Mouse (Mus musculus) right cerebral cortex, adult 18-20 months (tissue): ENCODE results near the gene 4933417A18Rik.
"Not testable (repeated sequence)": the region's sequence is repeated elsewhere in the genome, so short reads cannot be mapped to it uniquely, and the experiment has no call there.

ENCODE experiments used
- DNase-seq: peaks from one replicate; pipeline ENCODE4 v3.0.0; 2022; ENCODE audit warnings: mixed read lengths

Gene 4933417A18Rik

DNA sequence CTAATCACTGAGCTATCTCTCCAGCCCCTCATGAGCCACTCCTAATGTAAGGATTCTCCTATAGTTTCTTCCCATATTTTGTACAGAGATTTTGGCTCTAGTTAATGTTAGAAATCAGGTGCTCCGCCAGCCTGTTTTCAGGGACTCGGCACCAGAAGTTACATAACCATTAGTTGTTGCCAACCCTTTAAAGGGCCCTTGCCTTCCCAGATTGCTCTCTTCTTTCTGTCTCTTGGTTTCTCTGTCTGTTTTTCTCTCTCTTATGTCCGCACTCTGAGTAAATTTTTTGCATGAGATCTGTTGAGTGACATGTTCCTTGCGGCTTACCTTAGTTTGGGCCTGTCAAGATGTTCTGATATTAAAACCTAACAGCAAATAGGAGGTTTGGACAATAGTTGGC lies 51.9 kb downstream of the 4933417A18Rik start:
- no peak for DNase-seq

DNA sequence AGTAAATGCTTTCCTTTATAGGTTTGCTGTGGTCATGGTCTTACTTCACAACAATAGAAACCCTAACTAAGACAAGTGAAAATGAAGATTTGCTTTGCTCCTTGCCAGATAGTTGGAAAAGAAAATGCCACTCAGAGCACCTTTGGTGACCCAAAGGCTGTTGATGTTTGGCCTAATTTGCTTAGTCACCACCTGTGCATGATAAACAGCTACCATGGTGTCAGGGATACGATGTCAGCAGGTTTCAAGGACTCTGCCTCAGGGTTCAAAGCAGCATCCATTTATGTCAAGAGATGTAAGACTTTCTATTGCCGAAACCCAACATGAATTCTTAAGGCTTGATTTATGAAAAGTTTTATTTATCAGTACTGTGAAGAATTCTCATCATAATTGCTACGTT lies 53.2 kb downstream of the 4933417A18Rik start:
- DNase-seq, result no peak

DNA sequence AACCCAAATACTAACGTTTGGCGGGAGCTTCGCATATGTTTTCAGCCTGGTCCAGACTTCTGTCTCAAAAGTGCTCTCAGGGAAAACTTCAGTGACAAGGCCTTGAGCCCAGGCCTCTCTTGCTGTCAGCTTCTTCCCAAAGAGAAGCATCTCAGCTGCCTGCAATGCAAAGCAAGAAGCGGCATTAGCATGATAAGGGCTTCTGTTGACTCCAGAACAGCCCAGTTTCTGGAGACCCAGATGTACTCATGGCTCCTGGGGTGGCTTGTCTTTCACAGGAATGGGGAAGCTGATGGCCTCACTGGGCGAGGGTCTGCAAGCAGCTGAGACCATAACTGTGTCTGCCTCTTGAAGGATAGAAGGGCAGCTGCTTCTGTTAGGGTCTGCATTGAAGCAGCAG lies 54.4 kb downstream of the 4933417A18Rik start:
- not testable (repeated sequence) for DNase-seq

DNA sequence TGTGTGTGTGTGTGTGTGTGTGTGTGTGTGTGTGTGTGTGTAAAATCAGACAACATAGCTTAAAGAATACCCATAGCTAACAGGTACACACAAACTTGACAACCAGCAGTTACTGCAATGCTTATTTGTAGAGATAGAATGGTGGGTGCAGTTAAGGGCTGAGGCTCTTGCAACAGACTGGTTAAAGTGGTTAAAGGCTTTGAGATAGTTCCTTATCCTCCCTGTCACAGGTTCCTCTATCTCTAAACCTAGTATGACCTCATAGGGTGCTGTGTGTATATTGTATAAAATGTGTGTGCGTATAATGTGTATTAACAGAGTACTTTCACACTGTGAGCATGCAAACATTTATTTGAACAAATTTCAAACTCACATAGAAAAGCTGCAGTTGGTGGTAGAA lies 59.3 kb downstream of the 4933417A18Rik start:
- DNase-seq, result not testable (repeated sequence)

DNA sequence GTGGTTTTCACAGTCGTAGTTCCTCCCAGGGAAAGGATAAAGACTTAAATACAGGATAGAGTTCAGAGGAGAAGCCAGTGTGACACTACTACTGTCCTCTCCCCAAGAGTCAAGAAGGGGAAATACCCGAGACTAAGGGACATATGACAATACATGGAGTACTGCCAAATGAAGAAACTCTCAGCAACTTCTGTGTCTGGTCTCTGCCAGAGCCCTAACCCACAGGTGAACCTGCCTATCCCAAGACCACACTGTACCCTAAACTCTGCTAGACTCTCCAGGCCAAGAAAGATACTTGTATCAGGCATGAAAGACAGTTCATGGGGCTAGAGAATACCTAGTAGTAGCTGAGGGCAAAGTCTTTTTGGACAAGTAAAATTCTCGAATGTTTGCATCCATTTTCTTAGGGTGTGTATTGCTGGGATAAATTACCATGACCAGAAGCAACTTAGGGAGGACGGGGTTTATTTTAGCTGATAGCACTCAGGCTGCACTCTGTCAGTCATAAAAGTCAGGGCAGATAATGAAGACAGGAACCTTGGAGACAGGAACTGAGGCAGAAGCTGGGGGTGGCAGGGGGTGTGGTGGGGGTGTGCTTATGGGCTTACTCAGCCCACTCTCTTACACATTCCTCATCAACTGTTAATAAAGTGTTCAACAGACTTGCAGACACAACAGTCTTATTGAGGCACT lies 67.5 kb downstream of the 4933417A18Rik start:
- DNase-seq, result no peak

DNA sequence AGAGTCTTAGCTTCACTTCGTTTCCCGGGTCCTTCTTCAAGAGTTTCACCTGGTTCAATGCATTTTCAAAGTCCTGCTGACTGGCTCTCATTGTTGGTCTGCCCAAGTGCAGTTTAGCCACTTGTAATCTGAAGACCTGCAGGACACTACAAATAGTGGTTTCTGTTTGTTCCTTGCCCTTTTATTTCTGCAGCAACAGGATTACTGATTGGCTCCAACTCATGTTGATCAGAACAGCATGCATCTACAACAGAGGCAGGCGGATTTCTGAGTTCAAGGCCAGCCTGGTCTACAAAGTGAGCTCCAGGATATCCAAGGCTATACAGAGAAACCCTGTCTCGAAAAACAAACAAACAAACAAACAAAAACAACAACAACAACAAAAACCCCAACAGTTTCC lies 68.9 kb downstream of the 4933417A18Rik start:
- DNase-seq, result no peak

DNA sequence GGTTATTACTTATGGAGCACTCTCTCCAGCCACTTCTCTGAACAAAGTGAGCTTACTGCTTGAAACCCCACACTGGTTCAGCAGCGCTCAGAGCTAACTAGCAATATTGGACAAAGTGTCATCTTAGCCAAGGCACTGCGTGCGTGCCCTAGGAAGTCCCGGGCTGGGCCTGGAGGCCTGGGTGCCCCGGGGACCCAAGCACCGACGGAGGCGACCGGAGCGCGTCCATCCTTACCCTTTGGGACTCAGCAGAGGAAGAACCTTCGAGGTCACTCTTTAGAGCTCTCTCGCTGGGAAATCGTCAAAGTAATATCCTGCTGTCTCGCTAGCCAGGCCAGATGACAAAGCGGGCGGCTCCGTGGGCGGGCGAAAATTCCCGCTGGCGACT lies 69.4 kb downstream of the 4933417A18Rik start:
- no peak for DNase-seq

DNA sequence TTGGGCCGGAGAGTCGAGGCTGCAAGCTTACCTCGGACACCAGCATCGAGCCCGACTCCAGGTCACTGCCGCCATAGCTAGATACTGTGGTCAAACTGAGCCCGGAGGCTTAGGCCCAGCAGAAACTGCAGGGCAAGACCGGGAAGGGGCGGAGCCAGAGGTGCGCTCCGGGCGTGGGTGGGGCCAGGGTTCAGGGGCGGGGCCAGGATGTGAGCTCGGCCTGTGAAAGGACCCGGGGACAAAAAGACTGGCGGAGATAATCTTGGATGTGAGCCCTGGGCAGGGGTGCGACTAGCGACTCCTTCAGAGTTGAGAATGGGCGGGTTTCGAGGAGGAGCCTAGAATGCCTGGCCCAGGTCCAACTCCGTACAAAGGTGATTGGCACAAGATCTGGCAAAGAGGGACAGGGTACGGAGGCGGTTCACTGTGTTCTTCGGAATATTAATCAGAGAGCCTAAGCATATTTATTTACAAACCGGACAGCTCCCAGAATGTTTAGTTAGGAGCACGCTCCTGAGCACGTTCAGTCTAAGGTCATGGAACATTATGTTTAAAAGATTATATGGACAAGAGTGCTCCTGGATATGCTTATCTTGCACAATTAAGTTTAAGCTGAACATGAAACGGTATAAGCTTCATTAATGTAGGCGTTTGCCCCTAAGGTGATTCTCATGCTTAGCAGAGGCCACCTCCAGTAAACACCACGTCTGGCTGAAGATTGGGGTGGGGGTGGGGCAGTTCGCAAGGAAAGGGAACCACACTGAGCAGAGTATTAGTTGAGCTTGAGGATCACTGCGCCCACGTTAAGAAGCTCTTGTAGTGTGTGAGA lies 70.0 kb downstream of the 4933417A18Rik start:
- peak; percentile 88 for DNase-seq

DNA sequence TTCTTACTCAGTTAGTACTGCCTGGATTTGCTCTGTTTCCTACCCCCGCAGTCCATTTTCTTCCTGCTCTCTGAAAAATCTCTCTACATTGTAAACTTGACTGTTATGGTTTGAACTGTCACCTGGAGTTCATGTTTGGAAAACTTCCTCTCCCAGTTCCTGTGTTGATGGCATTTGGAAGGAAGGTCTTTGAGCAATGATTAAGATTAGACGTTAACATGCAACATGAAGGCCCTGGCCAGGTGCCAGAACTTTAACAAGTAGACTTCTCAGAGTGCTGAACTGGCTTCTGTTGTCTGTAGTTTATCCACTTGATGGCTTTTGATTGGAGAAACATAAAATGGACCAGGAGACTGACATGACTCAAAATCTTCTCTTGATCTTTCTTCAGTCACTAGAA lies 71.7 kb downstream of the 4933417A18Rik start:
- DNase-seq, result no peak
